Mouse (Mus musculus): Measurements from ENCODE around the gene Gfer. TPM values are rescaled to one million over a fixed set of nuclear protein-coding genes. Genes with fewer than 3 reads are reported as not detected.

The Gfer gene
- polyA plus RNA-seq, 1 experiment: 62.8 TPM

DNA sequence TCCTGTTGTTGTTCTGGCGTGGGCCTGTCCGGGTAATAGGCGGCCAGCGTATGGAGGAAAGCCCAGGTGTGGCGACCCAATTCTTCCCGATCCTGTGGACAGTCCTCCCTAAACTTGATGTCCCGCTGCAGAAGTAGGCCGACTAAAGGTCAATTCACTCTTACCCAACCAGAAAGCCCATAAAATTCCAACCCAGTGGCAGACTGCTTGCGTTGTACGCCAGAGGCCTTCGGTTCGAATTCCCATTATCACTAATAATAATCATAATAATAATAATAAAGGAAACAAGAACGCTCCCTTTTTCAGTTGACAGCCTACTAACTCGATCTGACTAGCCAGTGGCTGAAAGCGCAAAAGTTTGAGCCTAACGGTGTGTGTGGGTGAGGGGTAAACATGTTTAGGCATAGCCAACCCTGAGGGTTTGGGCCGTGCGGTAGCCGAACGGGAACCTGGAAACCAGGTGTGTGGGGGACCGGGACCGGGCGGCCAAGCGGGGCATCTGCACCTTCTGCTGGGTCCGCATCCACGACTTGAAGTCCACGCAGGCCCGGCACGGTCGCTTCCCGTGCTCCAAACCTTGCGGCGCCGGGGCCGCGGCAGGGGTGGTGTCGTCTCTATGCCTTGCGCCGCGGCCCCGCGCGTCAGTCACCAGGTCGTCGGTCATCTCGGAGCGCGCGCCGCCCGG, 488 bp downstream of the Gfer start:
- Histone ChIP-seq H3ac (ENCODE audit: control insufficient read depth, insufficient read length, low read depth) (peak overlapping the region; percentile 90), H3K4me3 (ENCODE audit: insufficient read depth, poor library complexity, severe bottlenecking) (peak overlapping the region; percentile 87), H3K27me3 (ENCODE audit: control insufficient read depth, insufficient read depth, insufficient read length) (no peaks in the 10 kb centered on the region), H3K79me2 (ENCODE audit: control insufficient read depth, insufficient read depth) (peaks cover 16% of the 10 kb centered on the region), H3K79me3 (ENCODE audit: low read depth) (peaks cover 1% of the 10 kb centered on the region), H3K36me3 (ENCODE audit: control insufficient read depth, insufficient read depth) (peaks cover 14% of the 10 kb centered on the region)
- no peak for TF ChIP-seq CTCF (IDR thresholded peaks at IDR 0.05; ENCODE audit: control insufficient read depth, insufficient read depth, insufficient read length)
- TF ChIP-seq FOSL1 (IDR thresholded peaks at IDR 0.05; ENCODE audit: insufficient read depth, low read length, poor library complexity, severe bottlenecking): no peak
- TF ChIP-seq MAX (IDR thresholded peaks at IDR 0.05): no peak
- no peak for TF ChIP-seq MYOG (IDR thresholded peaks at IDR 0.05; ENCODE audit: control insufficient read depth, extremely low read depth, insufficient read length)
- no peak for TF ChIP-seq MYOD1 (IDR thresholded peaks at IDR 0.05; ENCODE audit: control insufficient read depth, insufficient read length, low read depth)
- TF ChIP-seq USF1 (IDR thresholded peaks at IDR 0.05; ENCODE audit: low read depth): no peak
- no peak for TF ChIP-seq CEBPB (IDR thresholded peaks at IDR 0.05; ENCODE audit: low read depth)

GRCm38 (mm10) chr17:24692385-24692784, 3.6 kb downstream of the Gfer start:
- Histone ChIP-seq H3K4me3 (ENCODE audit: insufficient read depth, poor library complexity, severe bottlenecking) (no peak overlapping the region), H3K27me3 (ENCODE audit: control insufficient read depth, insufficient read depth, insufficient read length) (no peaks in the 10 kb centered on the region), H3K79me3 (ENCODE audit: low read depth) (peaks cover 1% of the 10 kb centered on the region), H3K79me2 (ENCODE audit: control insufficient read depth, insufficient read depth) (peaks cover 16% of the 10 kb centered on the region), H3K36me3 (ENCODE audit: control insufficient read depth, insufficient read depth) (peaks cover 7% of the 10 kb centered on the region), H3ac (ENCODE audit: control insufficient read depth, insufficient read length, low read depth) (no peak overlapping the region)
- TF ChIP-seq USF1 (IDR thresholded peaks at IDR 0.05; ENCODE audit: low read depth) (no peak), MYOD1 (IDR thresholded peaks at IDR 0.05; ENCODE audit: control insufficient read depth, insufficient read length, low read depth) (no peak), MAX (IDR thresholded peaks at IDR 0.05) (no peak), MYOG (IDR thresholded peaks at IDR 0.05; ENCODE audit: control insufficient read depth, extremely low read depth, insufficient read length) (no peak), CEBPB (IDR thresholded peaks at IDR 0.05; ENCODE audit: low read depth) (no peak), FOSL1 (IDR thresholded peaks at IDR 0.05; ENCODE audit: insufficient read depth, low read length, poor library complexity, severe bottlenecking) (no peak), CTCF (IDR thresholded peaks at IDR 0.05; ENCODE audit: control insufficient read depth, insufficient read depth, insufficient read length) (no peak)

- no peak for TF ChIP-seq CEBPB (IDR thresholded peaks at IDR 0.05; ENCODE audit: low read depth)
- no peak for TF ChIP-seq MYOG (IDR thresholded peaks at IDR 0.05; ENCODE audit: control insufficient read depth, extremely low read depth, insufficient read length)
- TF ChIP-seq FOSL1 (IDR thresholded peaks at IDR 0.05; ENCODE audit: insufficient read depth, low read length, poor library complexity, severe bottlenecking): no peak
- no peak for TF ChIP-seq MYOD1 (IDR thresholded peaks at IDR 0.05; ENCODE audit: control insufficient read depth, insufficient read length, low read depth)
- no peak for TF ChIP-seq USF1 (IDR thresholded peaks at IDR 0.05; ENCODE audit: low read depth)
- TF ChIP-seq MAX (IDR thresholded peaks at IDR 0.05): no peak
- no peak for TF ChIP-seq CTCF (IDR thresholded peaks at IDR 0.05; ENCODE audit: control insufficient read depth, insufficient read depth, insufficient read length)
- Histone ChIP-seq H3K36me3 (ENCODE audit: control insufficient read depth, insufficient read depth) (peaks cover 7% of the 10 kb centered on the region), H3K79me2 (ENCODE audit: control insufficient read depth, insufficient read depth) (peaks cover 3% of the 10 kb centered on the region), H3ac (ENCODE audit: control insufficient read depth, insufficient read length, low read depth) (peak within 1 kb of the TSS; percentile 24), H3K4me3 (ENCODE audit: insufficient read depth, poor library complexity, severe bottlenecking) (peak within 1 kb of the TSS; percentile 21), H3K27me3 (ENCODE audit: control insufficient read depth, insufficient read depth, insufficient read length) (no peaks in the 10 kb centered on the region), H3K79me3 (ENCODE audit: low read depth) (peaks cover under 1% of the 10 kb centered on the region)
Measured at GRCm38 (mm10) chr17:24689251-24690081, 6.5 kb downstream of the Gfer start, which contains the start of gene Syngr3. Gene Syngr3 (minus strand): TSS chr17:24689955.

DNA sequence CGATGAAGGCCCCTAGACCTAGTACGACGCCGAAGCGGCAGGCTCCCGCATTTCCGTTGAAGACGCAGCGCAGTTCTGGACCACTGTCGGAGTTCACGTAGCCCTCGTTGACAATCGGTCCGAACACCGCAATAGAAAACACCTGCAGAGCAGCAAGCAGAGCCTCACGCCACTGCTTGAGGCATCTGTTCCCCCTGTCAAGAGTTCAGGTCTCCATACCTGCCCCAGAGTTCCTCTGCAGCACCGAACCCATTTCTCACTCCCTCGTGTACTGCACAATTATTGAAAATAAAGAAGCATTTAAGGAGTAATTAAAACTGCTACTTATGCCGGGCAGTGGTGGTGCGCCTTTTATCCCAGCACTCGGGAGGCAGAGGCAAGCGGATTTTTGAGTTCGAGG, 8.4 kb downstream of the Gfer start:
- H3K27me3 ChIP-seq (ENCODE audit: control insufficient read depth, insufficient read depth, insufficient read length): no peaks in the 10 kb centered on the region
- TF ChIP-seq USF1 (IDR thresholded peaks at IDR 0.05; ENCODE audit: low read depth) (no peak), CTCF (IDR thresholded peaks at IDR 0.05; ENCODE audit: control insufficient read depth, insufficient read depth, insufficient read length) (no peak), CEBPB (IDR thresholded peaks at IDR 0.05; ENCODE audit: low read depth) (no peak), MAX (IDR thresholded peaks at IDR 0.05) (no peak), MYOD1 (IDR thresholded peaks at IDR 0.05; ENCODE audit: control insufficient read depth, insufficient read length, low read depth) (no peak), MYOG (IDR thresholded peaks at IDR 0.05; ENCODE audit: control insufficient read depth, extremely low read depth, insufficient read length) (no peak), FOSL1 (IDR thresholded peaks at IDR 0.05; ENCODE audit: insufficient read depth, low read length, poor library complexity, severe bottlenecking) (no peak)

DNA sequence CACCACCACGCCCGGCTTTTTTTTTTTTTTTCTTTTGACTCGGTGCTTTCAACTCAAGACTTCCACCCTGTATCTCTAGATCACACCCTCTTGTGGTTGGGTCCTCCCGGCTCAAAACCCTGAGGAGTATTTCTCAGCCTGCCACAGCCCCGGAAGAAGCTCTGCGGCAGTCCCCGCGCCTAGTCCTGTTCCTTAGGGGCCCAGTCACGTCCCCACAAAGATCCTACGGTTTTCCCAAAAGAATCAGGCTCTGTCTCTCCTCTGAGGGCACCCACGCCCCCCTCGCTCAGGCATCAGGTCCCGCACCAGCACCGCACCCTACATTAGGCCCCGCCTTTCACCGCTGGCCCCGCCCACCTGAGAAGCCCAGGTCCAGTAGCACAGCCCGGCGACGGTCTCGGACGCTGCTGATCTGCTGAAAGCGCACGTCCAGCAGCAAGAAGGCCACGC, 8.8 kb downstream of the Gfer start:
- Histone ChIP-seq H3K79me2 (ENCODE audit: control insufficient read depth, insufficient read depth) (no peaks in the 10 kb centered on the region), H3K4me3 (ENCODE audit: insufficient read depth, poor library complexity, severe bottlenecking) (no peak overlapping the region), H3K36me3 (ENCODE audit: control insufficient read depth, insufficient read depth) (no peaks in the 10 kb centered on the region), H3K79me3 (ENCODE audit: low read depth) (no peaks in the 10 kb centered on the region), H3ac (ENCODE audit: control insufficient read depth, insufficient read length, low read depth) (no peak overlapping the region), H3K27me3 (ENCODE audit: control insufficient read depth, insufficient read depth, insufficient read length) (no peaks in the 10 kb centered on the region)
- TF ChIP-seq CEBPB (IDR thresholded peaks at IDR 0.05; ENCODE audit: low read depth): no peak
- TF ChIP-seq CTCF (IDR thresholded peaks at IDR 0.05; ENCODE audit: control insufficient read depth, insufficient read depth, insufficient read length): no peak
- no peak for TF ChIP-seq MYOG (IDR thresholded peaks at IDR 0.05; ENCODE audit: control insufficient read depth, extremely low read depth, insufficient read length)
- TF ChIP-seq MYOD1 (IDR thresholded peaks at IDR 0.05; ENCODE audit: control insufficient read depth, insufficient read length, low read depth): no peak
- TF ChIP-seq USF1 (IDR thresholded peaks at IDR 0.05; ENCODE audit: low read depth): no peak
- TF ChIP-seq FOSL1 (IDR thresholded peaks at IDR 0.05; ENCODE audit: insufficient read depth, low read length, poor library complexity, severe bottlenecking): no peak
- TF ChIP-seq MAX (IDR thresholded peaks at IDR 0.05): no peak

More for the DNA sequence above, 8.4 kb downstream of the Gfer start:
- Histone ChIP-seq H3ac (ENCODE audit: control insufficient read depth, insufficient read length, low read depth) (no peak overlapping the region), H3K79me2 (ENCODE audit: control insufficient read depth, insufficient read depth) (no peaks in the 10 kb centered on the region), H3K79me3 (ENCODE audit: low read depth) (no peaks in the 10 kb centered on the region), H3K4me3 (ENCODE audit: insufficient read depth, poor library complexity, severe bottlenecking) (no peak overlapping the region), H3K36me3 (ENCODE audit: control insufficient read depth, insufficient read depth) (no peaks in the 10 kb centered on the region)

Measured in C2C12 (cell line).